Mouse (Mus musculus) thymus, adult 2 months (tissue): ENCODE results near the gene Pde8a.

Source experiments
- CTCF ChIP-seq: fragments of 200-500 bp; IDR thresholded peaks from 2 replicates; pipeline ENCODE4 v1.5.1; 2012; ENCODE audit warnings: mild to moderate bottlenecking, control low read depth, low read length, moderate library complexity, borderline replicate concordance; ENCODE audit not compliant: control insufficient read depth, poor library complexity, insufficient read depth; ENCODE audit errors: extremely low read depth
- POLR2A ChIP-seq: fragments of 200-500 bp; IDR thresholded peaks from 2 replicates; pipeline ENCODE4 v1.6.1; 2012; ENCODE audit warnings: mild to moderate bottlenecking, low read length, control low read depth, moderate library complexity; ENCODE audit not compliant: control insufficient read depth, poor library complexity, insufficient read depth; ENCODE audit errors: extremely low read depth

GRCm38 (mm10) chr7:81343831-81344230, 130.4 kb downstream of the Pde8a start:
- TF ChIP-seq CTCF = no peak
- TF ChIP-seq POLR2A = no peak
